Mouse (Mus musculus) liver, embryonic 13.5 days (tissue): ENCODE data around the gene 1700001C19Rik. TPM values are rescaled to one million over a fixed set of nuclear protein-coding genes. Genes with fewer than 3 reads are reported as not detected.

Experiments
- ATAC-seq: fragments of 200-750 bp; cut with Nextera tagmentation; 2 replicates; pipeline ENCODE4 v1.8.0; 2017; ENCODE audit warnings: low read depth, mild to moderate bottlenecking, moderate number of reproducible peaks, moderate library complexity
- DNase-seq: peaks from one replicate; pipeline ENCODE4 v3.0.0; 2022
- H3K27ac ChIP-seq: fragments of 300-500 bp; sonication (generic); 2 replicates; pipeline ENCODE4 v1.5.1; 2015; ENCODE audit warnings: moderate library complexity, mild to moderate bottlenecking, inconsistent platforms
- H3K27me3 ChIP-seq: fragments of 300-500 bp; sonication (generic); 2 replicates; pipeline ENCODE4 v1.6.1; 2015; ENCODE audit warnings: mild to moderate bottlenecking, inconsistent platforms
- H3K36me3 ChIP-seq: fragments of 300-500 bp; sonication (generic); 2 replicates; pipeline ENCODE4 v1.6.1; 2015; ENCODE audit warnings: mild to moderate bottlenecking, inconsistent platforms
- H3K4me1 ChIP-seq: fragments of 300-500 bp; sonication (generic); replicated peaks from 2 replicates; pipeline ENCODE4 v1.6.1; 2015; ENCODE audit warnings: inconsistent platforms
- H3K4me2 ChIP-seq: fragments of 300-500 bp; sonication (generic); 2 replicates; pipeline ENCODE4 v1.6.1; 2015; ENCODE audit warnings: inconsistent platforms, mild to moderate bottlenecking, moderate library complexity
- H3K4me3 ChIP-seq: fragments of 300-500 bp; sonication (generic); replicated peaks from 2 replicates; pipeline ENCODE4 v1.5.1; 2015; ENCODE audit warnings: mild to moderate bottlenecking, inconsistent platforms
- H3K9ac ChIP-seq: fragments of 300-500 bp; sonication (generic); 2 replicates; pipeline ENCODE4 v1.6.1; 2015; ENCODE audit warnings: mild to moderate bottlenecking, inconsistent platforms
- H3K9me3 ChIP-seq: fragments of 300-500 bp; sonication (generic); replicated peaks from 2 replicates; pipeline ENCODE4 v1.6.1; 2016; ENCODE audit warnings: inconsistent platforms
- WGBS: fragments of 180-500 bp; shearing (Covaris S2); methylation state at CpG from one replicate; pipeline ENCODE4 v1.1.7; 2015; ENCODE audit not compliant: insufficient replicate concordance; 5-methylcytosine and 5-hydroxymethylcytosine counted together
- polyA plus RNA-seq: library from polyadenylated mRNA; unstranded; fragments of >200 nt; fragmentation: Nextera tagmentation; extraction: Ambion mirVana; gene quantifications from 2 replicates; pipeline ENCODE4 v1.2.1, GENCODE M21; 2015

1700001C19Rik gene
- polyA plus RNA-seq, 1 experiment from 2014 or later: 0.88 TPM

DNA sequence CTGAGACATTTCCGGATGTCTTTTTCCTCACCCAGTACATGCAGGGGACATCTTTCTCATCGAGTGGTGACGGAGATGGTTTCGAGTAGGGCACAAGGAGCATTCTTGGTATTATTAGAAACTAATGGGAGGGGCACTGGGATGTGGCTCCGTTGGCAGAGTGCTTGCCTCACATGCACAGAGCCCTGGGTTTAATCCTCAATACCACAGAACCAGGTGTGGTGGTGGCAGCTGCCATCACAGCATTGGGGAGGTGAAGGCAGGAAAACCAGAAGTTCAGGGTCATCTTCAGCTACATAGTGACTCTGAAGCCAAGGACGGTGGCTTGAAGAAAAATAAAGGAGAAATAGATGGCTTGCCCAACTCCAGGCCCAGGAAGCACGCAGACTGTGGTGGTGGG is 25.0 kb upstream of the 1700001C19Rik start:
- ATAC-seq (no peak), DNase-seq (no peak)
- 69% methylated on average over 7 of the region's 7 CpGs for WGBS
- H3K36me3 ChIP-seq: no peaks in the 10 kb centered on the region
- H3K4me2 ChIP-seq: no peak overlapping the region
- H3K9ac ChIP-seq: no peak overlapping the region
- no peak overlapping the region for H3K27ac ChIP-seq
- peaks cover 55% of the 10 kb centered on the region for H3K4me1 ChIP-seq
- peaks cover 16% of the 10 kb centered on the region for H3K27me3 ChIP-seq
- no peak overlapping the region for H3K4me3 ChIP-seq
- H3K9me3 ChIP-seq: no peaks in the 10 kb centered on the region

- no peak overlapping the region for H3K27ac ChIP-seq
- no peaks in the 10 kb centered on the region for H3K9me3 ChIP-seq
- no peak overlapping the region for H3K4me2 ChIP-seq
- 19% methylated on average over 3 of the region's 3 CpGs for WGBS
- H3K36me3 ChIP-seq: no peaks in the 10 kb centered on the region
- no peak overlapping the region for H3K4me3 ChIP-seq
- no peak overlapping the region for H3K9ac ChIP-seq
- DNase-seq (no peak), ATAC-seq (0 out of 2 replicates have a peak, but pooled peaks have one; percentile 20)
- peaks cover 60% of the 10 kb centered on the region for H3K4me1 ChIP-seq
- H3K27me3 ChIP-seq: peaks cover 10% of the 10 kb centered on the region
Measured at GRCm38 (mm10) chr17:47461688-47462087, 24.5 kb upstream of the 1700001C19Rik start.

- WGBS: 41% methylated on average over 3 of the region's 3 CpGs
- H3K4me1 ChIP-seq: peaks cover 63% of the 10 kb centered on the region
- no peak for ATAC-seq
Measured at GRCm38 (mm10) chr17:47459341-47459919, 22.3 kb upstream of the 1700001C19Rik start.

DNA sequence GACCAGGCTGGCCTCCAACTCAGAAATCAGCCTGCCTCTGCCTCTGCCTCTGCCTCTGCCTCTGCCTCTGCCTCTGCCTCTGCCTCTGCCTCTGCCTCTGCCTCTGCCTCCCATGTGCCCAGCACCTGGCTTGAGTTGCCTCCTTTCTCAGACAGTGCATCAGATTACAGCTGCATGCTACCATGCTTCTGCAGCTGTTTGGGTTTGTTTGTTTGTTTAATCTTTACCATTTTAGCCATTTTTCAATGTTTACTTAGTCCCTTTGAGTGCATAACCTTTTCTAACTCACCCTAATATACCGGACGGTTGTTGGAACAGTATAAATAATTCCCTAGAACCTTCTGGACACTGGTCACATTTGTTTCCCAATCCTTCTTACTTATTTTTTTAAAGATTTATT is 21.8 kb upstream of the 1700001C19Rik start:
- no peak overlapping the region for H3K9ac ChIP-seq
- no peaks in the 10 kb centered on the region for H3K27me3 ChIP-seq
- no peak overlapping the region for H3K4me3 ChIP-seq
- H3K4me2 ChIP-seq: no peak overlapping the region
- DNase-seq (no peak), ATAC-seq (no peak)
- 86% methylated on average over 2 of the region's 2 CpGs for WGBS
- no peaks in the 10 kb centered on the region for H3K9me3 ChIP-seq
- no peaks in the 10 kb centered on the region for H3K36me3 ChIP-seq
- no peak overlapping the region for H3K27ac ChIP-seq
- H3K4me1 ChIP-seq: peaks cover 62% of the 10 kb centered on the region

More at GRCm38 (mm10) chr17:47459341-47459919, 22.3 kb upstream of the 1700001C19Rik start:
- no peak for DNase-seq
- no peak overlapping the region for H3K9ac ChIP-seq
- no peaks in the 10 kb centered on the region for H3K9me3 ChIP-seq
- no peak overlapping the region for H3K4me2 ChIP-seq
- H3K27ac ChIP-seq: no peak overlapping the region
- H3K27me3 ChIP-seq: no peaks in the 10 kb centered on the region; the same call in 1 of the 2 replicates
- no peaks in the 10 kb centered on the region for H3K36me3 ChIP-seq
- no peak overlapping the region for H3K4me3 ChIP-seq

DNA sequence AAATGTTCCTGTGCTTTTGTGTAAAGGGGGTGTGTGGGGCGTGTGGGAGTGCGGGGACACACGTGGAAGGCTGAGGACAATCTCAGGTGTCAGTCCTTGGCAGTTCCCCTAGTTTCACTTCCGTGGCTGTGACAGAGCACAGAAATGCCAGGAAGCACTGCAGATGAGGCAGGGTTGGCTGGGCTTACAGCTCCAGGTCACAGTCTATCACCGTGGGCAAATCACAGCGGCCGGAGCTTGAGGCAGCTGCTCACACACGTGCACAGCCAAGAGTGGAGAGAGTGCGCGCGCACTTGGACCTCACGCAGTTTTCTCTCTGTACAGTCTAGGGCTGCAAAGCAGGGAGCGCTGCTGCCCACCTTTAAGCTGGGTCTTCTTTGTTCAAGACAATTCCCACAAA is 21.1 kb upstream of the 1700001C19Rik start:
- Histone ChIP-seq H3K9ac (no peak overlapping the region), H3K9me3 (no peaks in the 10 kb centered on the region), H3K36me3 (no peaks in the 10 kb centered on the region), H3K27me3 (no peaks in the 10 kb centered on the region), H3K27ac (no peak overlapping the region), H3K4me3 (no peak overlapping the region), H3K4me1 (peaks cover 62% of the 10 kb centered on the region), H3K4me2 (no peak overlapping the region)
- WGBS: 69% methylated on average over 13 of the region's 13 CpGs
- DNase-seq (no peak), ATAC-seq (no peak)

GRCm38 (mm10) chr17:47454675-47455074 is 17.5 kb upstream of the 1700001C19Rik start:
- H3K27ac ChIP-seq: peak overlapping the region; percentile 37; the same call in 1 of the 2 replicates
- no peak overlapping the region for H3K9ac ChIP-seq
- H3K4me2 ChIP-seq: peak overlapping the region; percentile 24
- no peaks in the 10 kb centered on the region for H3K27me3 ChIP-seq
- ATAC-seq (peak; percentile 65), DNase-seq (peak; percentile 29)
- H3K4me1 ChIP-seq: peaks cover 58% of the 10 kb centered on the region
- 29% methylated on average over 8 of the region's 8 CpGs for WGBS
- no peaks in the 10 kb centered on the region for H3K36me3 ChIP-seq
- no peak overlapping the region for H3K4me3 ChIP-seq
- no peaks in the 10 kb centered on the region for H3K9me3 ChIP-seq

- peaks cover 70% of the 10 kb centered on the region for H3K4me1 ChIP-seq
Measured at GRCm38 (mm10) chr17:47452886-47453285, 15.7 kb upstream of the 1700001C19Rik start.

DNA sequence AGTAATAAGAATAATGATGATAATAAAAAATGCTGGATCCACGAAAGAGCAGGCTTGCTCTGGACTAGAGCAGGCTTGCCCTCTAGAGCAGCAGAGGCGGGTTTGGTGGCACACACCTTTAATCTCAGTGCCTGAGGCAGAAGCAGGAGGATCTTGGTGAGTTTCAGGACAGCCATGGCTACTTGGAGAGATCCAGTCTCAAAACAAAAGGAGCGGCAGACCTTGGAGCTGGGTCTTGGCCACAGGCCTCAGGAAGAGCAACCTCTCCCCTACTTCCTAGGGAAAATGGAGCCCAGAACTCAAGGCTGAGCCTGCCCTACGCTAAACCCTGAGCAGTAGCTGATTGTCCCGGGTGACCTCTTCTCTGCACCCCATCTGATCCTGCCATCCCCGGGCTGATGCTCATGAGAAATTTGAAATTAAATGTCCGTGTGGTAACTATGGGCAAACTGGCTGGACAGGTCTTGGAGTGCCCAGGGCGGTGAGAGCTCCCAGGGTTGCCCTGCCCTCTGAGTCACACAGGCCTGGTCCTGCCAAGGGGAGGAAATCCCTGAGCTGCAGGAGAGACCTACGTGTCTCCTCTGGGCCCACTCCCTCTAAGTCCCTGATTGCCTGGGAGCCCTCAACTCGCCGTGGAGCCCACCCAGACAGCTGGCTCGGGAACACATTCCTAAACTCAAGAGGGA is 13.8 kb upstream of the 1700001C19Rik start:
- Histone ChIP-seq H3K27ac (no peak overlapping the region), H3K9ac (no peak overlapping the region), H3K4me3 (no peak overlapping the region), H3K36me3 (no peaks in the 10 kb centered on the region), H3K9me3 (no peaks in the 10 kb centered on the region), H3K4me1 (peaks cover 74% of the 10 kb centered on the region), H3K4me2 (no peak overlapping the region), H3K27me3 (no peaks in the 10 kb centered on the region)
- no peak for ATAC-seq
- WGBS: 66% methylated on average over 12 of the region's 12 CpGs
- DNase-seq: no peak

More at GRCm38 (mm10) chr17:47452886-47453285, 15.7 kb upstream of the 1700001C19Rik start:
- WGBS: 53% methylated on average over 7 of the region's 7 CpGs
- Histone ChIP-seq H3K27me3 (no peaks in the 10 kb centered on the region), H3K4me3 (no peak overlapping the region), H3K9ac (no peak overlapping the region), H3K4me2 (no peak overlapping the region), H3K9me3 (no peaks in the 10 kb centered on the region), H3K27ac (no peak overlapping the region), H3K36me3 (no peaks in the 10 kb centered on the region)
- DNase-seq (no peak), ATAC-seq (no peak)

DNA sequence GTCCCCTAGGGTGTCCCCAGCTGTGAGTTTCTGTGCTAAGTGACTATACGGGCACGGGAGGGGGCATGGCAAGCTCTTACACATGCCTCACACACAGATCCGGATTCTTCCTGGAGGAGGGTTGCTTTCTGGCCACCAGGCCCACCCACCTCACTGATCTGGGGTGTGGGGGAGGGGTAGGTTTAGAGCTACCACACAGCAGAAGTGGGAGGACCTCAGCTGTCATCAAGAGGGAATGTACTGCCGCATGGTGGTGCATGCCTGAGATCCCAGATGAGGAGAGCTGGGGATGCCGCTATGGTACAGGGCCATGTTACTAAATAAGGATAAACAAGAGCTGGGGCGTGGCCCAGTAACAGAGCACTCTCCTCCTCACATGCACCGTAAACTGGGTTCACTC is 13.1 kb upstream of the 1700001C19Rik start:
- Histone ChIP-seq H3K4me2 (no peak overlapping the region), H3K9ac (no peak overlapping the region), H3K4me3 (no peak overlapping the region), H3K27me3 (no peaks in the 10 kb centered on the region), H3K9me3 (no peaks in the 10 kb centered on the region), H3K4me1 (peaks cover 80% of the 10 kb centered on the region), H3K27ac (no peak overlapping the region), H3K36me3 (no peaks in the 10 kb centered on the region)
- ATAC-seq: no peak
- 43% methylated on average over 7 of the region's 7 CpGs for WGBS
- DNase-seq: no peak

- Histone ChIP-seq H3K4me3 (no peak overlapping the region), H3K4me2 (no peak overlapping the region), H3K27ac (no peak overlapping the region), H3K27me3 (no peaks in the 10 kb centered on the region), H3K9ac (no peak overlapping the region), H3K36me3 (no peaks in the 10 kb centered on the region), H3K4me1 (peaks cover 78% of the 10 kb centered on the region), H3K9me3 (no peaks in the 10 kb centered on the region)
- no peak for ATAC-seq
- 55% methylated on average over 5 of the region's 5 CpGs for WGBS
- no peak for DNase-seq
Measured at GRCm38 (mm10) chr17:47449432-47449831, 12.3 kb upstream of the 1700001C19Rik start.

- no peak overlapping the region for H3K4me3 ChIP-seq
- DNase-seq: no peak
- peak; percentile 38 for ATAC-seq
- WGBS: 41% methylated on average over 8 of the region's 8 CpGs
- H3K9me3 ChIP-seq: no peaks in the 10 kb centered on the region
- no peaks in the 10 kb centered on the region for H3K27me3 ChIP-seq
- H3K4me1 ChIP-seq: peaks cover 72% of the 10 kb centered on the region
- H3K4me2 ChIP-seq: no peak overlapping the region
- H3K27ac ChIP-seq: no peak overlapping the region
- no peak overlapping the region for H3K9ac ChIP-seq
- no peaks in the 10 kb centered on the region for H3K36me3 ChIP-seq
Measured at GRCm38 (mm10) chr17:47448523-47449372, 11.6 kb upstream of the 1700001C19Rik start.
